Mouse (Mus musculus) thymus, postnatal 14 days (tissue): ENCODE data around the gene Klhl5.
A peak's percentile ranks its signal among the peaks of the same experiment; 100 is the strongest.

Experiments
- DNase-seq: peaks from one replicate; pipeline ENCODE4 v3.0.0; 2021

Gene Klhl5

DNA sequence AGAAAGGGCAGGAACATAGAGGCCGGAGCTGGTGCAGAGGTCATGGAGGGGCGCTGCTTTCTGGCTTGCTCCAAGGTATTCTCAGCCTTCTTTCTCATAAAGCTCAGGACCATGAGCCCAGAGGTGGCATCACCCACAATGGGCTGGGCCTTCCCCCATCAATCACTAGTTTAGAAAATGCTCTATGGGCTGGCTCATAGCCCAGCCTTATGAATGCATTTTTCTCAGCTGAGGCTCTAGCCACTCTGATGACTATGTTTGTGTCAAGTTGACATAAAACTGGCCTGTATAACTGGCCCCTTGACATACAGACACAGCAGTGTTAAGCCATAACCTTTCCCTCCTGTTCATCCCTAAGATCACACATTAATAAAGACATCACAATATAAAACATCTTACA lies 97.4 kb downstream of the Klhl5 start:
- DNase-seq: no peak

DNA sequence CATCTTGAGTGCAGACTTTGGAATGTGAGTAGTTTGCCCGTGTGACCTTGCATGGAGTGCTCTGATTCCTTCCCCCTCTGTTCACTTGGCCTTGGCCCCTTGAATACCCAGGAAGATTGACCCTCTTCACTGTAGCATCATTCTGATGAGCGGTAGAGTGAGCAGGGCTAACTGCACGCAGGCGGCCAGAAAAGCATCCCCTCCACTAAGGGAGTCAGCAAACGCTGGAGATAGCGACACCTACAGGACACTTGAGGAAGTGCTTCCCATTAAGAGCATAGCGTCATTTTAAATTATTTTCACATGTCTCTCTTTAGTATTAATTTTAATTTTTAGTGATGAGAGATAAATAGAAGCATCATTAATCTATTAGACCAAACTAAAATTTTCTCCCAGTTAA lies 106.0 kb downstream of the Klhl5 start:
- peak; percentile 41 for DNase-seq
